Mouse (Mus musculus) heart, adult 2 months (tissue): ENCODE results near the gene Gnai2. TPM values are rescaled to one million over a fixed set of nuclear protein-coding genes. Genes with fewer than 3 reads are reported as not detected.
A peak's percentile ranks its signal among the peaks of the same experiment; 100 is the strongest.
"Not testable (repeated sequence)": the region's sequence is repeated elsewhere in the genome, so short reads cannot be mapped to it uniquely, and the experiment has no call there.

ENCODE experiments used
- DNase-seq, 2 experiments: peaks; one replicate each; pipeline ENCODE4 v3.0.0; 2021
- H3K27ac ChIP-seq: fragments of 200-600 bp; 2 replicates; pipeline ENCODE4 v1.8.1; 2022
- H3K27me3 ChIP-seq: fragments of 200-500 bp; 2 replicates; pipeline ENCODE4 v1.6.1; 2012; ENCODE audit warnings: mild to moderate bottlenecking, low read length, inconsistent platforms, mixed read lengths; ENCODE audit not compliant: control insufficient read depth, insufficient read depth
- H3K36me3 ChIP-seq: fragments of 200-500 bp; 2 replicates; pipeline ENCODE4 v1.6.1; 2012; ENCODE audit warnings: low read length, inconsistent platforms; ENCODE audit not compliant: control insufficient read depth, insufficient read depth
- H3K4me1 ChIP-seq: fragments of 200-500 bp; 2 replicates; pipeline ENCODE4 v1.6.1; 2011; ENCODE audit warnings: low read length; ENCODE audit not compliant: control insufficient read depth, insufficient read depth
- H3K4me3 ChIP-seq: fragments of 200-600 bp; 2 replicates; pipeline ENCODE4 v1.8.1; 2022
- H3K79me2 ChIP-seq: fragments of 200-500 bp; replicated peaks from 2 replicates; pipeline ENCODE4 v1.6.1; 2012; ENCODE audit warnings: mild to moderate bottlenecking, inconsistent platforms, low read length, moderate library complexity, mixed read lengths; ENCODE audit not compliant: control insufficient read depth, insufficient read depth
- H3K9ac ChIP-seq: fragments of 200-500 bp; 2 replicates; pipeline ENCODE4 v1.6.1; 2012; ENCODE audit warnings: low read depth, mild to moderate bottlenecking, control low read depth, inconsistent platforms, low read length, mixed read lengths
- CTCF ChIP-seq: fragments of 200-600 bp; IDR thresholded peaks from 2 replicates; pipeline ENCODE4 v1.8.1; 2022; ENCODE audit warnings: antibody characterized with exemption, mild to moderate bottlenecking, moderate library complexity
- EP300 ChIP-seq: fragments of 200-500 bp; IDR thresholded peaks from 2 replicates; pipeline ENCODE4 v1.6.1; 2011; ENCODE audit warnings: low read depth, low read length, control low read depth; ENCODE audit not compliant: insufficient read depth
- POLR2A ChIP-seq: fragments of 200-500 bp; IDR thresholded peaks from 2 replicates; pipeline ENCODE4 v1.6.1; 2011; ENCODE audit warnings: mild to moderate bottlenecking, low read depth, low read length, control low read depth; ENCODE audit not compliant: insufficient read depth
- WGBS: fragments of 180-500 bp; shearing (Covaris S2); methylation state at CpG from one replicate; pipeline ENCODE4 v1.1.7; 2018; 5-methylcytosine and 5-hydroxymethylcytosine counted together
- intact Hi-C: fragments of 180-260 bp; cut with DNase I; formaldehyde crosslinking; loops from one replicate; pipeline ENCODE4 v1.15.1; 2025
- polyA plus RNA-seq: library from polyadenylated mRNA; depleted of rRNA; stranded (reverse); fragments of >200 nt; gene quantifications from 2 replicates; pipeline ENCODE4 v1.2.3, GENCODE M21; 2012; rRNA removed
- total RNA-seq, 2 experiments: library from RNA; stranded (reverse); gene quantifications; 2 replicates each; pipeline ENCODE4 v1.2.3; 2021

The Gnai2 gene
- total and polyA plus RNA-seq, 3 experiments, result 243 to 311 (median 250) TPM

DNA sequence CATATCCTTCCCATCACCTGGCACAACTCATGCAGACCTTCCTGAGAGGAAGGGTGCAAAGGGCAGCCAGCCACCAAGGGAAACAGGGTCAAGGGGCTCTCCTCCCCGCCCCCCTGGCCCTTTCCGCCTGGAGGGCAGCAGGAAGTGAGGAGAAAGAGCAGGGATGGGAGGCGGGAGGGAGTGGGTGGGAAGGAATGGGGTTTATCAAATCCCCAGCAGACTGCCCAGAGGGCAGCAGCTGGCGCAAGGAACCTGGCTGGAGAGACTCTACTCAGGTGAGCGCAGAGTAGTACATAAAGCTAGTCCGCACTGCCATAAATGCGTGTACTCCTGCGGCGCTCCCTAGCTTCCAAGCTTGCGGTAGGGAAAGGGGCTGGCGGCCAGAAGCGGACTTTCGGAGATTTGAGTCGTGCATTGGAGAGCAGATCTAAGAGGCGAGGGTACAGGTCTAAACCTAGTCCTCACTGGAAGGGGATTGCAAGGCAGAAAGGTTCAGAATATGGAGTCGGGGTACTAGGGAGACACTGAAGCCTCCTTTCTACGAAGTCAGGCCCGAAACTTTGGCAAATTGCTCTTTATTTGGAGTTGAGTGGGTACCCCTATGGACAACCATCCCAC, 67.4 kb downstream of the Gnai2 start, which contains the start of gene Hyal2:
Gene Hyal2, plus strand, starts transcription at position 244 of the 618 bp plus-strand sequence.
- Histone ChIP-seq H3K4me3 (peak within 1 kb of the TSS; percentile 79), H3K4me1 (peaks cover 21% of the 10 kb centered on the region), H3K36me3 (no peaks in the 10 kb centered on the region), H3K27me3 (no peaks in the 10 kb centered on the region), H3K9ac (peak within 1 kb of the TSS; percentile 55), H3K79me2 (no peaks in the 10 kb centered on the region), H3K27ac (peak within 1 kb of the TSS; percentile 95)
- intact Hi-C loops, result loop anchor here (2.0 to 5.0 kb wide), 3 partner anchors 13 to 77 kb away; no protein-coding TSS in a partner anchor
- DNase-seq, result peak; percentile 70
- TF ChIP-seq CTCF (no peak), EP300 (0 out of 2 replicates have a peak, but pooled peaks have one; percentile 12), POLR2A (no peak; the same call in 1 of the 2 replicates)
- 32% methylated on average over 18 of the region's 18 CpGs for WGBS

GRCm38 (mm10) chr9:107566855-107567254, 68.3 kb downstream of the Gnai2 start:
- TF ChIP-seq CTCF (peak; percentile 43), POLR2A (peak; percentile 67; the same call in 1 of the 2 replicates), EP300 (peak; percentile 100)
- DNase-seq, result peak; percentile 67 to 85
- intact Hi-C loops, result loop anchor here (2.0 to 5.0 kb wide), 2 partner anchors 65 to 78 kb away; no protein-coding TSS in a partner anchor
- Histone ChIP-seq H3K27ac (peak overlapping the region; percentile 95), H3K4me3 (peak overlapping the region; percentile 79), H3K36me3 (peaks cover 6% of the 10 kb centered on the region), H3K4me1 (peaks cover 17% of the 10 kb centered on the region), H3K9ac (no peak overlapping the region), H3K27me3 (no peaks in the 10 kb centered on the region), H3K79me2 (no peaks in the 10 kb centered on the region)
- 19% methylated on average over 3 of the region's 3 CpGs for WGBS

DNA sequence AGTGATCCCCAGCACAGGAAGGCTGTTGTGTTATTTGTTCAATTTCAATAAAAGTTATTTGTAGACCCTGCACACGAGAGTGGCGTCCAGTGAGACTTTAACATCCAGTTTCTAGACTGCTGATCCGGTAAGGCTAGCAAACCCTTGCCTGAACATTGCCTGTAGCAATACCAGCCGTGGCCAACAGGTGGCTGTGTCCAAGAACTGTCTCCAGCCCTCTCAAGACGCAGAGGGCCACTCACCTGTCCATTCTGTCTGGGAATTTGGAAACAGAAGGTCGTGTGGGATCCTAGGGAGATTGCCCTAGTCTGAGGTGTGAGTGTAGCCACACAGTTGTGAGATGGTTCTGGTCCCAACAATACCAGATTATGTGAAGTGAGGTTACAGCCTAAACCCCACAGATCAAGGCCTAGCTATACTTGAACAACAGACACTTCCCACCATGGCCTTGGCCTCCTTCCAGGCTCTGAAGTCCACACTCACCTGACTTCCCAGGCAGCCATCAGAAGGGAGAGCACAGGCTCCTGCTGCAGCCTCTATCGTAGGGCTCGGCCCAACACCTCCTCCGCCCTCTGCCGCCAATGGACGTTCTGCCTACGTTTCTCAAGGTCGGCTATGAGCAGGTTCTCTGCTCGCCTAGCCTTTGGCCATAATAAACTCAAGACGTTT, 69.0 kb downstream of the Gnai2 start:
- Histone ChIP-seq H3K79me2 (no peaks in the 10 kb centered on the region), H3K27me3 (no peaks in the 10 kb centered on the region), H3K27ac (peak overlapping the region; percentile 95), H3K4me1 (peaks cover 14% of the 10 kb centered on the region), H3K4me3 (peak overlapping the region; percentile 44), H3K36me3 (peaks cover 7% of the 10 kb centered on the region), H3K9ac (peak overlapping the region; percentile 27)
- TF ChIP-seq CTCF, result peak; percentile 98
- TF ChIP-seq EP300, result peak; percentile 91
- peak; percentile 53; the same call in 1 of the 2 replicates for TF ChIP-seq POLR2A
- DNase-seq, result peak; percentile 86 to 91
- WGBS, result 33% methylated on average over 15 of the region's 15 CpGs
- intact Hi-C loops, result loop anchor here (2.0 to 5.0 kb wide), 2 partner anchors 66 to 79 kb away; no protein-coding TSS in a partner anchor

- H3K27me3 ChIP-seq, DNase-seq, H3K79me2 ChIP-seq, H3K36me3 ChIP-seq, H3K4me3 ChIP-seq: not testable (repeated sequence)
- intact Hi-C loops, result loop anchor here (5.0 kb wide), 1 partner anchor 67 kb away; no protein-coding TSS in a partner anchor
- WGBS, result 49% methylated on average over 5 of the region's 5 CpGs
- Histone ChIP-seq H3K9ac (0 out of 2 replicates have a peak overlapping the region, but pooled peaks have one; percentile 7), H3K4me1 (peaks cover 13% of the 10 kb centered on the region), H3K27ac (peak overlapping the region; percentile 95)
Measured at GRCm38 (mm10) chr9:107565556-107565955, 69.6 kb downstream of the Gnai2 start.

Other genes starting within 250 kb of the Gnai2 start
- 10 to 100 TPM; 12.9 to 14.1 TPM for gene Cacna2d2, start 235.8 kb downstream of the Gnai2 start, total RNA-seq
- gene Cacna2d2, start 235.8 kb downstream of the Gnai2 start, polyA plus RNA-seq, result 10.5 and 13.3 TPM in 2 replicates
- gene Tmem115, start 101.4 kb downstream of the Gnai2 start, total RNA-seq, result 10 to 100 TPM; 20.3 to 22.9 TPM
- 25.9 and 28.3 TPM in 2 replicates for gene Tmem115, start 101.4 kb downstream of the Gnai2 start, polyA plus RNA-seq
- gene Cyb561d2, start 93.2 kb downstream of the Gnai2 start, total RNA-seq, result 1 to 10 TPM; 3.2 to 4.3 TPM
- 10.6 and 11.0 TPM in 2 replicates for gene Cyb561d2, start 93.2 kb downstream of the Gnai2 start, polyA plus RNA-seq
- gene Nprl2, start 93.1 kb downstream of the Gnai2 start, total RNA-seq, result 10 to 100 TPM; 17.2 to 22.1 TPM
- 33.6 and 40.9 TPM in 2 replicates for gene Nprl2, start 93.1 kb downstream of the Gnai2 start, polyA plus RNA-seq
- not detected for gene Zmynd10, start 88.1 kb downstream of the Gnai2 start, total RNA-seq
- gene Zmynd10, start 88.1 kb downstream of the Gnai2 start, polyA plus RNA-seq, result 0.64 and 1.3 TPM in 2 replicates
- 10 to 100 TPM; 12.6 to 13.4 TPM for gene Rassf1, start 83.8 kb downstream of the Gnai2 start, total RNA-seq
- 15.5 and 18.5 TPM in 2 replicates for gene Rassf1, start 83.8 kb downstream of the Gnai2 start, polyA plus RNA-seq
- 10 to 100 TPM; 31.7 to 39.1 TPM for gene Tusc2, start 72.1 kb downstream of the Gnai2 start, total RNA-seq
- gene Tusc2, start 72.1 kb downstream of the Gnai2 start, polyA plus RNA-seq, result 45.8 and 60.4 TPM in 2 replicates
- gene Hyal2, start 67.4 kb downstream of the Gnai2 start, total RNA-seq, result 10 to 100 TPM; 40.8 to 43.6 TPM
- gene Hyal2, start 67.4 kb downstream of the Gnai2 start, polyA plus RNA-seq, result 39.2 and 40.2 TPM in 2 replicates
- 1 to 10 TPM; 5.1 to 5.9 TPM for gene Hyal1, start 58.4 kb downstream of the Gnai2 start, total RNA-seq
- gene Hyal1, start 58.4 kb downstream of the Gnai2 start, polyA plus RNA-seq, result 6.9 and 8.2 TPM in 2 replicates
- gene Naa80, start 56.5 kb downstream of the Gnai2 start, total RNA-seq, result 10 to 100 TPM; 14.9 to 17.4 TPM
- 30.0 and 45.4 TPM in 2 replicates for gene Naa80, start 56.5 kb downstream of the Gnai2 start, polyA plus RNA-seq
- under 1 TPM; 0.29 to 0.34 TPM for gene Hyal3, start 54.5 kb downstream of the Gnai2 start, total RNA-seq
- 0.26 and 0.31 TPM in 2 replicates for gene Hyal3, start 54.5 kb downstream of the Gnai2 start, polyA plus RNA-seq
- gene Ifrd2, start 47.7 kb downstream of the Gnai2 start, total RNA-seq, result 10 to 100 TPM; 39.9 to 51.4 TPM
- 43.7 and 54.5 TPM in 2 replicates for gene Ifrd2, start 47.7 kb downstream of the Gnai2 start, polyA plus RNA-seq
- gene Sema3b, start 26.1 kb downstream of the Gnai2 start, total RNA-seq, result 10 to 100 TPM; 19.9 to 24.2 TPM
- 33.7 and 39.1 TPM in 2 replicates for gene Sema3b, start 26.1 kb downstream of the Gnai2 start, polyA plus RNA-seq
- gene Slc38a3, start 34.2 kb upstream of the Gnai2 start, total RNA-seq, result 10 to 100 TPM; 71.5 to 88.3 TPM
- 162 and 314 TPM in 2 replicates for gene Slc38a3, start 34.2 kb upstream of the Gnai2 start, polyA plus RNA-seq
- not detected for gene Gnat1, start 44.3 kb upstream of the Gnai2 start, total RNA-seq
- gene Gnat1, start 44.3 kb upstream of the Gnai2 start, polyA plus RNA-seq, result not detected in 2 replicates
- 10 to 100 TPM; 13.4 to 16.8 TPM for gene Sema3f, start 75.1 kb upstream of the Gnai2 start, total RNA-seq
- gene Sema3f, start 75.1 kb upstream of the Gnai2 start, polyA plus RNA-seq, result 29.1 and 31.8 TPM in 2 replicates
- 10 to 100 TPM; 38.9 to 54.6 TPM for gene Rbm5, start 135.6 kb upstream of the Gnai2 start, total RNA-seq
- gene Rbm5, start 135.6 kb upstream of the Gnai2 start, polyA plus RNA-seq, result 50.5 and 68.3 TPM in 2 replicates
- 10 to 100 TPM; 29.8 to 31.2 TPM for gene Rbm6, start 237.9 kb upstream of the Gnai2 start, total RNA-seq
- gene Rbm6, start 237.9 kb upstream of the Gnai2 start, polyA plus RNA-seq, result 8.3 and 18.1 TPM in 2 replicates